Mouse (Mus musculus): Measurements from ENCODE around the gene Tecpr2. TPM values are rescaled to one million over a fixed set of nuclear protein-coding genes. Genes with fewer than 3 reads are reported as not detected.
A peak's percentile ranks its signal among the peaks of the same experiment; 100 is the strongest.

Tecpr2 gene
- polyA plus RNA-seq, 1 experiment, result 6.1 TPM

GRCm38 (mm10) chr12:110875351-110875750, 13.7 kb upstream of the Tecpr2 start:
- TF ChIP-seq POLR2A (IDR thresholded peaks at IDR 0.05; ENCODE audit: borderline replicate concordance, control insufficient read depth, low read depth, low read length) (no peak), CTCF (IDR thresholded peaks at IDR 0.05; ENCODE audit: control insufficient read depth, insufficient read depth, low read length) (no peak)
- WGBS, result 96% methylated on average over 2 of the region's 2 CpGs
- H3K4me3 ChIP-seq (replicated peaks; ENCODE audit: control insufficient read depth, low read depth, low read length), result no peak overlapping the region
- H3K4me1 ChIP-seq (ENCODE audit: control insufficient read depth, insufficient read depth, low read length), result no peaks in the 10 kb centered on the region; the same call in none of the 2 replicates
- H3K27ac ChIP-seq (ENCODE audit: control insufficient read depth, insufficient read depth, low read depth, low read length, poor library complexity), result no peak overlapping the region

GRCm38 (mm10) chr12:110882291-110882690, 6.8 kb upstream of the Tecpr2 start:
- Histone ChIP-seq H3K4me3 (replicated peaks; ENCODE audit: control insufficient read depth, low read depth, low read length) (no peak overlapping the region), H3K27ac (ENCODE audit: control insufficient read depth, insufficient read depth, low read depth, low read length, poor library complexity) (no peak overlapping the region), H3K4me1 (ENCODE audit: control insufficient read depth, insufficient read depth, low read length) (no peaks in the 10 kb centered on the region)
- TF ChIP-seq CTCF (IDR thresholded peaks at IDR 0.05; ENCODE audit: control insufficient read depth, insufficient read depth, low read length) (peak; percentile 10; the same call in 1 of the 2 replicates), POLR2A (IDR thresholded peaks at IDR 0.05; ENCODE audit: borderline replicate concordance, control insufficient read depth, low read depth, low read length) (no peak)
- WGBS, result 85% methylated on average over 7 of the region's 7 CpGs

GRCm38 (mm10) chr12:110885251-110885650, 3.8 kb upstream of the Tecpr2 start:
- no peak overlapping the region for H3K4me3 ChIP-seq (replicated peaks; ENCODE audit: control insufficient read depth, low read depth, low read length)
- no peak for TF ChIP-seq CTCF (IDR thresholded peaks at IDR 0.05; ENCODE audit: control insufficient read depth, insufficient read depth, low read length)
- TF ChIP-seq POLR2A (IDR thresholded peaks at IDR 0.05; ENCODE audit: borderline replicate concordance, control insufficient read depth, low read depth, low read length), result no peak
- H3K4me1 ChIP-seq (ENCODE audit: control insufficient read depth, insufficient read depth, low read length), result peaks cover 2% of the 10 kb centered on the region
- H3K27ac ChIP-seq (ENCODE audit: control insufficient read depth, insufficient read depth, low read depth, low read length, poor library complexity), result no peak overlapping the region
- 86% methylated on average over 2 of the region's 2 CpGs for WGBS

GRCm38 (mm10) chr12:110888106-110888505, 958 bp upstream of the Tecpr2 start:
- TF ChIP-seq CTCF (IDR thresholded peaks at IDR 0.05; ENCODE audit: control insufficient read depth, insufficient read depth, low read length) (no peak), POLR2A (IDR thresholded peaks at IDR 0.05; ENCODE audit: borderline replicate concordance, control insufficient read depth, low read depth, low read length) (no peak)
- Histone ChIP-seq H3K4me3 (replicated peaks; ENCODE audit: control insufficient read depth, low read depth, low read length) (peak overlapping the region; percentile 95), H3K4me1 (ENCODE audit: control insufficient read depth, insufficient read depth, low read length) (peaks cover 2% of the 10 kb centered on the region), H3K27ac (ENCODE audit: control insufficient read depth, insufficient read depth, low read depth, low read length, poor library complexity) (no peak overlapping the region)
- 14% methylated on average over 12 of the region's 12 CpGs for WGBS

- H3K4me1 ChIP-seq (ENCODE audit: control insufficient read depth, insufficient read depth, low read length), result peaks cover 2% of the 10 kb centered on the region
- under 1% methylated on average over 25 of the region's 25 CpGs for WGBS
- TF ChIP-seq POLR2A (IDR thresholded peaks at IDR 0.05; ENCODE audit: borderline replicate concordance, control insufficient read depth, low read depth, low read length) (no peak), CTCF (IDR thresholded peaks at IDR 0.05; ENCODE audit: control insufficient read depth, insufficient read depth, low read length) (no peak)
- peak overlapping the region; percentile 32; the same call in 1 of the 2 replicates for H3K27ac ChIP-seq (ENCODE audit: control insufficient read depth, insufficient read depth, low read depth, low read length, poor library complexity)
- peak overlapping the region; percentile 95 for H3K4me3 ChIP-seq (replicated peaks; ENCODE audit: control insufficient read depth, low read depth, low read length)
Observed at GRCm38 (mm10) chr12:110888606-110889005, 458 bp upstream of the Tecpr2 start.

GRCm38 (mm10) chr12:110891887-110892286, 2.8 kb downstream of the Tecpr2 start:
- no peak for TF ChIP-seq POLR2A (IDR thresholded peaks at IDR 0.05; ENCODE audit: borderline replicate concordance, control insufficient read depth, low read depth, low read length)
- TF ChIP-seq CTCF (IDR thresholded peaks at IDR 0.05; ENCODE audit: control insufficient read depth, insufficient read depth, low read length), result no peak
- no peak overlapping the region for H3K4me3 ChIP-seq (replicated peaks; ENCODE audit: control insufficient read depth, low read depth, low read length)
- H3K27ac ChIP-seq (ENCODE audit: control insufficient read depth, insufficient read depth, low read depth, low read length, poor library complexity), result no peak overlapping the region
- WGBS, result 70% methylated on average over 1 of the region's 1 CpGs
- peaks cover 2% of the 10 kb centered on the region for H3K4me1 ChIP-seq (ENCODE audit: control insufficient read depth, insufficient read depth, low read length)

- Histone ChIP-seq H3K4me1 (ENCODE audit: control insufficient read depth, insufficient read depth, low read length) (no peaks in the 10 kb centered on the region), H3K4me3 (replicated peaks; ENCODE audit: control insufficient read depth, low read depth, low read length) (no peak overlapping the region), H3K27ac (ENCODE audit: control insufficient read depth, insufficient read depth, low read depth, low read length, poor library complexity) (no peak overlapping the region)
- 69% methylated on average over 4 of the region's 4 CpGs for WGBS
- no peak for TF ChIP-seq POLR2A (IDR thresholded peaks at IDR 0.05; ENCODE audit: borderline replicate concordance, control insufficient read depth, low read depth, low read length)
Observed at GRCm38 (mm10) chr12:110902106-110902505, 13.0 kb downstream of the Tecpr2 start.

GRCm38 (mm10) chr12:110903536-110903935, 14.5 kb downstream of the Tecpr2 start:
- Histone ChIP-seq H3K4me3 (replicated peaks; ENCODE audit: control insufficient read depth, low read depth, low read length) (no peak overlapping the region), H3K27ac (ENCODE audit: control insufficient read depth, insufficient read depth, low read depth, low read length, poor library complexity) (no peak overlapping the region), H3K4me1 (ENCODE audit: control insufficient read depth, insufficient read depth, low read length) (no peaks in the 10 kb centered on the region; the same call in 1 of the 2 replicates)
- no peak for TF ChIP-seq POLR2A (IDR thresholded peaks at IDR 0.05; ENCODE audit: borderline replicate concordance, control insufficient read depth, low read depth, low read length)
- TF ChIP-seq CTCF (IDR thresholded peaks at IDR 0.05; ENCODE audit: control insufficient read depth, insufficient read depth, low read length), result no peak
- WGBS, result 85% methylated on average over 2 of the region's 2 CpGs

- TF ChIP-seq CTCF (IDR thresholded peaks at IDR 0.05; ENCODE audit: control insufficient read depth, insufficient read depth, low read length), result no peak
- TF ChIP-seq POLR2A (IDR thresholded peaks at IDR 0.05; ENCODE audit: borderline replicate concordance, control insufficient read depth, low read depth, low read length), result no peak
- Histone ChIP-seq H3K27ac (ENCODE audit: control insufficient read depth, insufficient read depth, low read depth, low read length, poor library complexity) (no peak overlapping the region), H3K4me1 (ENCODE audit: control insufficient read depth, insufficient read depth, low read length) (no peaks in the 10 kb centered on the region; the same call in 1 of the 2 replicates), H3K4me3 (replicated peaks; ENCODE audit: control insufficient read depth, low read depth, low read length) (no peak overlapping the region)
- 8% methylated on average over 3 of the region's 3 CpGs for WGBS
Observed at GRCm38 (mm10) chr12:110907845-110908244, 18.8 kb downstream of the Tecpr2 start.
